Mouse (Mus musculus) forebrain, embryonic 10.5 days (tissue): Measurements from ENCODE around the gene Ninj2. TPM values are rescaled to one million over a fixed set of nuclear protein-coding genes. Genes with fewer than 3 reads are reported as not detected.

Source experiments
- DNase-seq: peaks from one replicate; pipeline ENCODE4 v3.0.0-alpha.2; 2017; ENCODE audit warnings: low spot score; ENCODE audit errors: extremely low spot score
- H3K27ac ChIP-seq: fragments of 300-500 bp; sonication (generic); 2 replicates; pipeline ENCODE4 v1.5.1; 2016; ENCODE audit warnings: mild to moderate bottlenecking
- H3K27me3 ChIP-seq: fragments of 300-500 bp; sonication (generic); 2 replicates; pipeline ENCODE4 v1.6.1; 2016; ENCODE audit warnings: mild to moderate bottlenecking; ENCODE audit not compliant: poor library complexity, severe bottlenecking
- H3K36me3 ChIP-seq: fragments of 300-500 bp; sonication (generic); replicated peaks from 2 replicates; pipeline ENCODE4 v1.6.1; 2016; ENCODE audit warnings: mild to moderate bottlenecking, moderate library complexity
- H3K4me1 ChIP-seq: fragments of 300-500 bp; sonication (generic); 2 replicates; pipeline ENCODE4 v1.6.1; 2016
- H3K4me3 ChIP-seq: fragments of 300-500 bp; sonication (generic); 2 replicates; pipeline ENCODE4 v1.5.1; 2016; ENCODE audit warnings: mild to moderate bottlenecking, moderate library complexity
- H3K9me3 ChIP-seq: fragments of 300-500 bp; sonication (generic); 2 replicates; pipeline ENCODE4 v1.6.1; 2016; ENCODE audit warnings: mild to moderate bottlenecking, moderate library complexity
- WGBS: fragments of 180-500 bp; shearing (Covaris S2); methylation state at CpG from one replicate; pipeline ENCODE4 v1.1.7; 2016; 5-methylcytosine and 5-hydroxymethylcytosine counted together
- polyA plus RNA-seq: library from polyadenylated mRNA; unstranded; fragments of >200 nt; fragmentation: Nextera tagmentation; extraction: Ambion mirVana; gene quantifications from 2 replicates; pipeline ENCODE4 v1.2.1, GENCODE M21; 2016

Ninj2 gene
- polyA plus RNA-seq, 1 experiment from 2014 or later: not detected

- no peak for DNase-seq
- Histone ChIP-seq H3K27ac (peak overlapping the region; percentile 25; the same call in 1 of the 2 replicates), H3K4me1 (no peaks in the 10 kb centered on the region), H3K27me3 (no peaks in the 10 kb centered on the region), H3K4me3 (no peak overlapping the region), H3K9me3 (no peaks in the 10 kb centered on the region), H3K36me3 (no peaks in the 10 kb centered on the region)
- 79% methylated on average over 7 of the region's 7 CpGs for WGBS
Measured at GRCm38 (mm10) chr6:120174602-120175115, 81.5 kb downstream of the Ninj2 start.

- Histone ChIP-seq H3K36me3 (no peaks in the 10 kb centered on the region), H3K4me1 (no peaks in the 10 kb centered on the region; the same call in 1 of the 2 replicates), H3K27ac (no peak overlapping the region), H3K4me3 (no peak overlapping the region), H3K9me3 (no peaks in the 10 kb centered on the region), H3K27me3 (no peaks in the 10 kb centered on the region)
- 93% methylated on average over 4 of the region's 4 CpGs for WGBS
- no peak for DNase-seq
Measured at GRCm38 (mm10) chr6:120175650-120176049, 82.5 kb downstream of the Ninj2 start.

GRCm38 (mm10) chr6:120179044-120179755 lies 86.0 kb downstream of the Ninj2 start:
- no peak for DNase-seq
- Histone ChIP-seq H3K27ac (no peak overlapping the region), H3K27me3 (no peaks in the 10 kb centered on the region), H3K36me3 (no peaks in the 10 kb centered on the region), H3K4me3 (no peak overlapping the region), H3K9me3 (no peaks in the 10 kb centered on the region), H3K4me1 (no peaks in the 10 kb centered on the region; the same call in 1 of the 2 replicates)
- 93% methylated on average over 6 of the region's 6 CpGs for WGBS

GRCm38 (mm10) chr6:120179756-120180206 lies 86.6 kb downstream of the Ninj2 start:
- Histone ChIP-seq H3K4me3 (no peak overlapping the region), H3K36me3 (no peaks in the 10 kb centered on the region), H3K9me3 (no peaks in the 10 kb centered on the region), H3K27me3 (no peaks in the 10 kb centered on the region), H3K4me1 (no peaks in the 10 kb centered on the region; the same call in 1 of the 2 replicates), H3K27ac (no peak overlapping the region)
- 91% methylated on average over 8 of the region's 8 CpGs for WGBS
- DNase-seq: no peak

- H3K4me1 ChIP-seq: peaks cover under 1% of the 10 kb centered on the region; the same call in 1 of the 2 replicates
- H3K27ac ChIP-seq: no peak overlapping the region
- no peak for DNase-seq
- H3K36me3 ChIP-seq: no peaks in the 10 kb centered on the region
- H3K4me3 ChIP-seq: no peak overlapping the region
- 79% methylated on average over 4 of the region's 4 CpGs for WGBS
- H3K27me3 ChIP-seq: no peaks in the 10 kb centered on the region
- no peaks in the 10 kb centered on the region for H3K9me3 ChIP-seq
Measured at GRCm38 (mm10) chr6:120180492-120180891, 87.3 kb downstream of the Ninj2 start.

GRCm38 (mm10) chr6:120182160-120182559 lies 89.0 kb downstream of the Ninj2 start:
- Histone ChIP-seq H3K9me3 (no peaks in the 10 kb centered on the region), H3K36me3 (no peaks in the 10 kb centered on the region), H3K27me3 (peaks cover 15% of the 10 kb centered on the region), H3K4me1 (peaks cover 5% of the 10 kb centered on the region), H3K4me3 (no peak overlapping the region), H3K27ac (no peak overlapping the region)
- 92% methylated on average over 5 of the region's 5 CpGs for WGBS
- no peak for DNase-seq

GRCm38 (mm10) chr6:120183771-120184170 lies 90.6 kb downstream of the Ninj2 start:
- peaks cover 21% of the 10 kb centered on the region for H3K4me1 ChIP-seq
- no peak for DNase-seq
- H3K27ac ChIP-seq: no peak overlapping the region
- WGBS: 86% methylated on average over 4 of the region's 4 CpGs
- H3K36me3 ChIP-seq: no peaks in the 10 kb centered on the region
- H3K4me3 ChIP-seq: no peak overlapping the region
- no peaks in the 10 kb centered on the region for H3K9me3 ChIP-seq
- H3K27me3 ChIP-seq: peaks cover 27% of the 10 kb centered on the region

GRCm38 (mm10) chr6:120185012-120185730 lies 92.0 kb downstream of the Ninj2 start:
- no peaks in the 10 kb centered on the region for H3K36me3 ChIP-seq
- peak overlapping the region; percentile 52; the same call in 1 of the 2 replicates for H3K27ac ChIP-seq
- DNase-seq: no peak
- H3K27me3 ChIP-seq: peaks cover 36% of the 10 kb centered on the region
- H3K4me3 ChIP-seq: no peak overlapping the region
- H3K9me3 ChIP-seq: no peaks in the 10 kb centered on the region
- H3K4me1 ChIP-seq: peaks cover 26% of the 10 kb centered on the region
- WGBS: 90% methylated on average over 12 of the region's 12 CpGs

GRCm38 (mm10) chr6:120185756-120186155 lies 92.6 kb downstream of the Ninj2 start:
- H3K4me3 ChIP-seq: no peak overlapping the region
- peaks cover 26% of the 10 kb centered on the region for H3K4me1 ChIP-seq
- peaks cover 36% of the 10 kb centered on the region for H3K27me3 ChIP-seq
- H3K27ac ChIP-seq: peak overlapping the region; percentile 52; the same call in 1 of the 2 replicates
- no peaks in the 10 kb centered on the region for H3K36me3 ChIP-seq
- DNase-seq: no peak
- 51% methylated on average over 7 of the region's 7 CpGs for WGBS
- H3K9me3 ChIP-seq: no peaks in the 10 kb centered on the region

GRCm38 (mm10) chr6:120186594-120186993 lies 93.4 kb downstream of the Ninj2 start:
- 76% methylated on average over 3 of the region's 3 CpGs for WGBS
- no peaks in the 10 kb centered on the region for H3K9me3 ChIP-seq
- DNase-seq: no peak

GRCm38 (mm10) chr6:120187587-120188176 lies 94.5 kb downstream of the Ninj2 start:
- Histone ChIP-seq H3K36me3 (no peaks in the 10 kb centered on the region), H3K27ac (peak overlapping the region; percentile 75), H3K27me3 (peaks cover 36% of the 10 kb centered on the region), H3K9me3 (no peaks in the 10 kb centered on the region), H3K4me1 (peaks cover 45% of the 10 kb centered on the region), H3K4me3 (peak overlapping the region; percentile 34)
- 8% methylated on average over 18 of the region's 18 CpGs for WGBS
- peak; percentile 43 for DNase-seq

More at GRCm38 (mm10) chr6:120186594-120186993, 93.4 kb downstream of the Ninj2 start:
- H3K27ac ChIP-seq: no peak overlapping the region
- H3K36me3 ChIP-seq: no peaks in the 10 kb centered on the region
- peaks cover 34% of the 10 kb centered on the region for H3K4me1 ChIP-seq
- H3K4me3 ChIP-seq: no peak overlapping the region
- peaks cover 36% of the 10 kb centered on the region for H3K27me3 ChIP-seq

GRCm38 (mm10) chr6:120188376-120189235 lies 95.5 kb downstream of the Ninj2 start:
- DNase-seq: peak; percentile 53
- Histone ChIP-seq H3K27me3 (peaks cover 37% of the 10 kb centered on the region), H3K36me3 (no peaks in the 10 kb centered on the region), H3K27ac (peak overlapping the region; percentile 75), H3K9me3 (no peaks in the 10 kb centered on the region), H3K4me1 (peaks cover 53% of the 10 kb centered on the region), H3K4me3 (peak overlapping the region; percentile 34)
- 14% methylated on average over 24 of the region's 24 CpGs for WGBS
